Mouse (Mus musculus) left cerebral cortex, postnatal 14 days (tissue): ENCODE measurements at regions not wholly inside any gene's neighbourhood (a gene's known extent, or its start where the extent isn't known, plus 50 kb on each side); places are given as distances from the start of the nearest gene placed in this dataset.
A peak's percentile ranks its signal among the peaks of the same experiment; 100 is the strongest.

ENCODE experiments used
- DNase-seq, 2 experiments: peaks; one replicate each; pipeline ENCODE4 v3.0.0; 2021 to 2022; ENCODE audit warnings: low spot score in 2 of 2, mixed read lengths in 1 of 2
- intact Hi-C: fragments of 180-260 bp; cut with DNase I; formaldehyde crosslinking; loops from one replicate; pipeline ENCODE4 v1.15.1; 2025

- DNase-seq = peak in 1 of 2 experiments; percentile 15
- intact Hi-C loops = no loop called here
Measured at GRCm38 (mm10) chr17:51534678-51535077, 298.4 kb downstream of the Satb1 start.

GRCm38 (mm10) chr17:51534270-51534669 is 298.8 kb downstream of the Satb1 start:
- no peak for DNase-seq
- intact Hi-C loops = no loop called here

- intact Hi-C loops = no loop called here
- no peak for DNase-seq
Measured at GRCm38 (mm10) chr17:51528161-51528560, 304.9 kb downstream of the Satb1 start.

GRCm38 (mm10) chr17:51526881-51527280 is 306.2 kb downstream of the Satb1 start:
- no peak for DNase-seq
- intact Hi-C loops = no loop called here

GRCm38 (mm10) chr17:51526464-51526863 is 306.6 kb downstream of the Satb1 start:
- intact Hi-C loops = no loop called here
- no peak for DNase-seq

GRCm38 (mm10) chr17:51526021-51526420 is 307.1 kb downstream of the Satb1 start:
- intact Hi-C loops = no loop called here

GRCm38 (mm10) chr17:51525219-51525618 is 307.9 kb downstream of the Satb1 start:
- no peak for DNase-seq
- intact Hi-C loops = no loop called here

More at GRCm38 (mm10) chr17:51526021-51526420, 307.1 kb downstream of the Satb1 start:
- no peak for DNase-seq

GRCm38 (mm10) chr17:51511917-51512316 is 321.2 kb downstream of the Satb1 start:
- intact Hi-C loops = no loop called here

GRCm38 (mm10) chr17:51500751-51501150 is 321.6 kb upstream of the Tbc1d5 start:
- intact Hi-C loops = no loop called here
- no peak for DNase-seq

More at GRCm38 (mm10) chr17:51511917-51512316, 321.2 kb downstream of the Satb1 start:
- no peak for DNase-seq

- DNase-seq = no peak
- intact Hi-C loops = no loop called here
Measured at GRCm38 (mm10) chr17:51499541-51499940, 320.4 kb upstream of the Tbc1d5 start.

GRCm38 (mm10) chr17:51495038-51495437 is 315.9 kb upstream of the Tbc1d5 start:
- intact Hi-C loops = no loop called here
- no peak for DNase-seq

GRCm38 (mm10) chr17:51489386-51489785 is 310.2 kb upstream of the Tbc1d5 start:
- DNase-seq = no peak
- intact Hi-C loops = no loop called here

- intact Hi-C loops = no loop called here
- DNase-seq = no peak
Measured at GRCm38 (mm10) chr17:51487918-51488445, 308.8 kb upstream of the Tbc1d5 start.

- intact Hi-C loops = no loop called here
- DNase-seq = no peak
Measured at GRCm38 (mm10) chr17:51477810-51478209, 298.7 kb upstream of the Tbc1d5 start.

- intact Hi-C loops = no loop called here
- DNase-seq = peak in 1 of 2 experiments; percentile 9
Measured at GRCm38 (mm10) chr17:51477404-51477803, 298.3 kb upstream of the Tbc1d5 start.

- intact Hi-C loops = no loop called here
- DNase-seq = no peak
Measured at GRCm38 (mm10) chr17:51462137-51462880, 283.2 kb upstream of the Tbc1d5 start.

- peak; percentile 16 to 34 for DNase-seq
- intact Hi-C loops = no loop called here
Measured at GRCm38 (mm10) chr17:51461248-51461647, 282.1 kb upstream of the Tbc1d5 start.

GRCm38 (mm10) chr17:51459119-51459518 is 280.0 kb upstream of the Tbc1d5 start:
- intact Hi-C loops = no loop called here
- DNase-seq = no peak

GRCm38 (mm10) chr17:51415746-51416145 is 236.6 kb upstream of the Tbc1d5 start:
- intact Hi-C loops = no loop called here
- no peak for DNase-seq

GRCm38 (mm10) chr17:51414304-51414703 is 235.2 kb upstream of the Tbc1d5 start:
- intact Hi-C loops = no loop called here
- no peak for DNase-seq

- no peak for DNase-seq
Measured at GRCm38 (mm10) chr17:51413741-51414140, 234.6 kb upstream of the Tbc1d5 start.

More at GRCm38 (mm10) chr17:51413741-51414140, 234.6 kb upstream of the Tbc1d5 start:
- intact Hi-C loops = no loop called here
